Mouse (Mus musculus) ovary, postnatal 36 days (tissue): ENCODE measurements at regions not wholly inside any gene's neighbourhood (a gene's known extent, or its start where the extent isn't known, plus 50 kb on each side); places are given as distances from the start of the nearest gene placed in this dataset.

ENCODE experiments used
- DNase-seq: peaks from one replicate; pipeline ENCODE4 v3.0.0; 2022; ENCODE audit warnings: low spot score, mixed read lengths

GRCm38 (mm10) chr7:110717104-110717503 is 50.9 kb upstream of the Ampd3 start:
- DNase-seq: no peak
